Mouse (Mus musculus) cerebellum, adult 8-10 months (tissue): ENCODE measurements around the gene St6galnac3.

ENCODE experiments used
- DNase-seq: peaks from one replicate; pipeline ENCODE4 v3.0.0; 2022

Gene St6galnac3

GRCm38 (mm10) chr3:153453127-153454049, 271.6 kb downstream of the St6galnac3 start:
- DNase-seq, result no peak

- no peak for DNase-seq
Observed at GRCm38 (mm10) chr3:153452299-153452996, 272.5 kb downstream of the St6galnac3 start.

DNA sequence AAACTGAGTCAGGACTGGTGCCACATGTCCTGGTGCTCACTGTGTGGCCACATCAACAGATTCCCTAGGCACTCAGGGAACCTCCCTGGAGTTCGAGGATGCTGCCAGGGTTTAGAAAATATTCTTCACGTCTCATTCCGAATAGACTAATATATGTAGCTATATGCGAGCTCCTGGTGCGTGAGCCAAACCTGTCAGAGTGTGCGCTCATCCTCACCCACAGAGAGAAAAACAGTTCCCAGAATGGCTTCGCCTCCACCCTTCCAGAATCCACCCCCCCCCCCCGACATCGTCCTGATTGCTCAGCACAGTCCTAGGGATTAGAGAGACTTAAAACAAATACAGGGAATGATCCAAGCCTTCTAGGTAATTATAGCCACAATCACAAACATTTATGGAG, 283.6 kb downstream of the St6galnac3 start:
- DNase-seq, result no peak

GRCm38 (mm10) chr3:153436076-153437021, 288.6 kb downstream of the St6galnac3 start:
- no peak for DNase-seq

DNA sequence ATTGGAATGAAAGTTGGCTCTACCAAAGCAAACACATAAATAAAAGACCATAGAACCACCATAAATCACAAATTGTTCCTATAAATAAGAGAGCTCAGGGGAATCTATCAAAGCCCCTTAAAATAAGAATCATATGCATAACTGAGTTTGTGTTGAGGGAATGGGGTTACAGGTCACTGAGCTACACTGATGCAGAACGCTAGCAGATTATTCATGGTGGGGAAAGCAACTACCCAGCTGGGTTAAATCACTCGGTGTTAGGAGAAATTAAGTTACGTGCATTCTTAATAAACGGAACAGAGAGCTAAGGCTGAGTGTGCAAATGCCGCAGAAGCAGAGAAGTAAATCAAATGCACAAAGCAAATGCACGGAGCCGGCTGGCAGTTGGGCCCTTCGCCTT, 292.0 kb downstream of the St6galnac3 start:
- no peak for DNase-seq

- no peak for DNase-seq
Observed at GRCm38 (mm10) chr3:153432053-153432816, 292.7 kb downstream of the St6galnac3 start.

- no peak for DNase-seq
Observed at GRCm38 (mm10) chr3:153429840-153430239, 295.1 kb downstream of the St6galnac3 start.

DNA sequence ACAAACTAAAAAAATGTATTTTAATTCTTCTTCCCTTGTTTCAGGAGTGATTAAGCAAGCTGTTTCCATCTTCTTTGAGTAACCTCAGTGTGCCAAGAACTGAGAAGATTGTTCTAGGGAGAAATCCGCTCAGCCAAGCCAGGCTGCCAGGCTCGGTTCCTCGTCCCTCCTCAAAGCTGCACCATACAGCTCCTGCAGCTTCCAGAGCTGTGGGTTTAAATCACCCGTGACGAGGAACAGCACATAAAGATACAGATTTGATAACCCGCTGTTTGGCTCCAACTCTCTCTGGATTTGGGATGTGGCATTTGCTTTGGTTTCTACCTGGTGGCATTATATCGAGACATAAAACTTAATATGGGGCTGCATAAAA, 303.1 kb downstream of the St6galnac3 start:
- DNase-seq, result no peak

GRCm38 (mm10) chr3:153421060-153421917, 303.7 kb downstream of the St6galnac3 start:
- no peak for DNase-seq

DNA sequence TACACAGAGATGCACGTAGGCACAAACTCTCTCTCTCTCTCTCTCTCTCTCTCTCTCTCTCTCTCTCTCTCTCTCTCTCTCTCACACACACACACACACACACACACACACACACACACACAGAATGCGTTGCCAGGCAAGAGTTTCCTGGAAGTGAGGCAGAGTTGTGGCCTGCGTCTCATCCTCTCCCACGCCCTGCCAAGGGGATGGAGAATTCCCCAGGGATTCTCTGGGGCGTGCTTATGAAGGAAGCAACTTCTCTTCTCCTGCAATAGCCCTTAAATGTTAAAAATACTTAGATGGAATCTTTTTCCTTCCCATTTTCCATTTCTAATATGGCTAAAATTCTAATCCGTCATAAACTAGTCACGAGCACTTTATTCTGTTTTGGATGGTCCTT, 305.6 kb downstream of the St6galnac3 start:
- DNase-seq, result no peak

- no peak for DNase-seq
Observed at GRCm38 (mm10) chr3:153417001-153417400, 308.0 kb downstream of the St6galnac3 start.

- no peak for DNase-seq
Observed at GRCm38 (mm10) chr3:153416383-153416782, 308.6 kb downstream of the St6galnac3 start.

DNA sequence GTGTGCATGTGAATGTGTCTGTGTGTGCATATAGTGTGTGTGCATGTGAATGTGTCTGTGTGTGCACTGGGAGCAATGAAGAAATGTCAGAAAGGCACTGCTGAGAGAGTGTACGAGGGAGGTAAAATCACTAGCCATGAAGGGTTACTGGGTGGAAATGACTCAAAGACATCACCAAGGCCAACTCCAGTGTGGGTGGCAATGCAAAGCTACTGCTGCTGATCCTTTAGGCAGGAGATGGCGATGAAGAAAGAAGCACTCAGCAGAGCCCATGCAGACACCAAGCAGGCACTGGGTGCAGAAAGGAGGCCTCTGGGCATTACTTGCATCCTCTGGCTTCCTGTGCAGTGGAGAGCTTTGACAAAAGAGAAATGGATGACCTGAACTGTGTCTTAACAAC, 310.8 kb downstream of the St6galnac3 start:
- no peak for DNase-seq

DNA sequence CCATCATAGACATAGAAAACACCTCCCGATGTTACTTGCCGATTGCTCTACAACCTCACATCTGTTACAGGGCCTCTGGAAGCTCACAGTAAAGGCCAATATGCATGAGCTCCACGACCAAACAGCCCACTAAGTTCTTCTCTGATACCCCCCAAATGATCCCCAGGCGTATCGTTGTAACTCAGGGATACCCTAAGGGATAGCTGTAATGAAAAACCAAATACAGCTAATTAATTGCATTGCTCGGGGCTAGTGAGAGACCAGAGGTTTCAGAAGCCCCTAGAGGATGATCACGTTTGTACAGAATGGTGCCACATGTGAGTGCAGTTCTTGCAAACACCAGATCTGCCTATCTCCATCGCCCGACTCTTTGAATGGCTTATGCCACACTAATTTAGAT, 315.7 kb downstream of the St6galnac3 start:
- DNase-seq, result no peak

DNA sequence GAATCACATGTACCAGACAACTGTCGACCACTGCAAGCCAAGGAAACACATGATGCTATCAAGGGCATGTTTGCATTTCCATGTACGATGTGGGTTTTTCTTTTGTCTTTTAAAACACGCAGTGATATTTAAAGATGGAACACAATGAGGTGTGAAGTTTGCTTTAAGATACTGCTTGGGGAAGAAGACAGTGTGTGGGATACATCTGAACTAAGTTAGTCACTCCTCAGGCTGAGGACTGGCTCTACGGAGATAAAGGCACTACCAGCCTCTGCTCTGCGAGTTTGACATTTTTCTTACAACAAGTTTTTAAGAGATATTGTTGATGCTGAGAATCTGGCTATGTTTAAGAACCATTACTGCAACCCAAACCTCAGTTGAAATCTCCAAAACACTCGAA, 316.6 kb downstream of the St6galnac3 start:
- no peak for DNase-seq

DNA sequence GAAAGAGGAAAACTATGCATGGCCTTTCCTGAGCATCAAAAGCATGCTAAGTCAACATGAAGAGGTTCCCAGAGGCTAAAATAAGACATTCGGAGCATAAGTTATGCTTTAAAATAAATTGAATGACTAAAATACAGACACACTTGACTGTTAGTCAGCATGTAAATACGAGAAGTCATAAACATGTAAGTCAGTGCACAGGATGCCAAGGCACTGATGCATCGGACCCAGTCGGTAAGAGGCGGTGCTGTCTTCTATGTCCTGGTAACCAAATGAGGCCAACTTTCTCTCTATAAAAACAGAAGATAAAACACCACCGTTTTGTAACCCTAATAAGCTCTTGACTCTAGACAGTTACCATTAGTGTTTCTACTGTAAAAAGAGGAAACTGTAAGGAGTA, 317.3 kb downstream of the St6galnac3 start:
- no peak for DNase-seq

GRCm38 (mm10) chr3:153406858-153407257, 318.1 kb downstream of the St6galnac3 start:
- no peak for DNase-seq

DNA sequence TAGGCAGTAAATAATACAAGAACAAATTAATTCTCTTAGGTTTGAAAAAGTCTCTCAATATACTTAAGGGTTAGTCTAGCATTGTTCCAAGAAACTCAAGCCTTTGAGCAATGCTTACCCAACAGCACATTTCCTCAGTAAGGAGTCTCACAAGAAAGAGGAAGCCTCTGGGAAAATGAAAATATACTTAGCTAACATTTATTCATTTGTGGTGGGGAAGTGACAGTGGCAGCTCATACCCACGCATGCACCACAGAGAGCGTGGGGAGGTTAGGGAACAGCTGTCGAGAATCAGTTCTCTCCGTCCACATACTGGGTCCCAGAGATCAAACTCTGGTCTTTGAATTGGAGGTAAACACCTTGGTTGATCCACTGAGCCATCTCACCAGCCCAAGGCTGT, 318.8 kb downstream of the St6galnac3 start:
- DNase-seq, result no peak

DNA sequence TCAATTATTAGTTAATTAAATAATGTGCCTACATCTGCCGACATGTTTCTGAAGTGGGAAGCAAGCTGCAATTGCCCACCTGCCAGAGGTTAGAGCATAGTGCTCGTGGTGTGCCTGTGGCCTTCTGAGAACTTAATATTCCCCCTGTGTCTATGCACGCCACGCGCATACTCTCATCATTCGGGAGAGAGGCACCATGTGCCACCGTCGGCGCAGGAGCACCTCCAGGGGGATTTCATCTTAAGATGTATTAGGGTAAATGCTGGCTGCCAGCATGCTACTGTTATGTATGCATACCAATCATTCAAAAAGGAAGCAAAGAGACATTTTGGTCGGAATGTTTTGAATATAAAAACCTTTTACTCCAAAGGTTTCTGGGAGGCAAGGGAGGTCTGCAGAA, 319.3 kb downstream of the St6galnac3 start:
- DNase-seq, result no peak

DNA sequence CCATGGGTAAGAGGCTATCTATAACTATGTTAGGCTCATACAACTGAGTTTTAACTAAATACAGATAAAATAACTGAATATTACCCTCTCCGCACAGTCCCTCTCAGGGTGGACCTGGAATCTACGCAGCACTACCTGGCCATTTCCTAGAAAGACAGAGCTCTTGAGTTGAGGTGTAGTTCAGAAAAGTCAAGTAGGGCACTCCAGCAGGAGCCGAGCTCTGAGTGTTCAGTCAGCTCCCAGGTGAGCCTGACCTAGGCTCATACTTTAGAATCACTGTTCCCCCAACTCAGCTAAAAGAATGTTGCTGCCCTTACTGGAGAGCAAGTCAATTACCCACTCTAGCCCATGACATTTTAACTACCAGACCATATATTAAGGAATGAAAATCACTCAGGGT, 324.7 kb downstream of the St6galnac3 start:
- DNase-seq, result no peak

DNA sequence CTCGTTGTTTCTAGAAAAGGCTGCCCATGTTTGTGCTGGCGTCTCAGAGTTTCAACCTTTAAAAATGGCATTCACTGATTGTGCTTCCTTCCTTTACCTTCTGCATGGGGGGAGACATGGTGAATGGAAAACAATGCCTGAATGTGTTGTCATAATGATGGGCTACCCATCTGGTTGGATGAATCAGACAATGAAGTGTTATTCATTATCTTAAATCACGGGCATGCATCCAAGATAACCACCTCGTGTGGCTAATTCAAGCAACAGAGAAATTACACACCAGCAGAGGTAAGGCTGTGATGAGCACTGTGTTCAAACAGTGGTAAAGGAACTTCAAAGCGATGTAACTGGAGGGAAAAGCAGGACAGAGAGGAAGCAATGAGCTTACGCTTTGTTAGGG, 325.4 kb downstream of the St6galnac3 start:
- no peak for DNase-seq
